Mouse (Mus musculus): ENCODE data around the gene Cd300a. TPM values are rescaled to one million over a fixed set of nuclear protein-coding genes. Genes with fewer than 3 reads are reported as not detected.

Gene Cd300a
- polyA plus RNA-seq (2015; fragmentation: Nextera tagmentation; extraction: Ambion mirVana): 1.2 and 2.8 TPM in 2 replicates

DNA sequence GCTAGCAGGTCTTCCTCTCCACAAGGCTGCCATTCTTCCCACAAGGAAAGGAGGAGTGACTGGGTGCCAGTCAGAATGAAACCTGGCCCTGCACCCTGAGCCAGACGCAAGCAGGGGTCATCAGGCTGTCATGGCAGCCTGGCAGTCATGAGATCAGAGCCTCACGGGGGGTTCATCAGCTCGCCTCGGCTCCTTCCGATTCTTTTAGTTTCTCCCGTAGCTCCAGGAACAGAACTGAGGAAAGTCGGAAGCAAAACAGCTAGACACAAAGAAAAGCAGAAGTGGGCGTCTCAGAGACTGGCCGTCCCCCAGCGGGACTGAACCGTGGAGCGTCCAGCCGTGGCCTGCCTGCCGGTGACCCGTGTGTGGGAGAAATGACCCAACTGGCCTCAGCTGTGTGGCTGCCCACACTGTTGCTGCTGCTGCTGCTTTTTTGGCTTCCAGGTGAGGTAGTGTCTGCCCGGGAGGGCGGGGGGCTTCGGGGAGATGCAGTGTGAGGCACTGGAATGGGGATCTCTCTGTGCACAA, at the start of gene Cd300a:
Gene Cd300a, plus strand, starts transcription at position 51 of the 528 bp plus-strand sequence.
- H3K4me1 ChIP-seq (replicated peaks): no peaks in the 10 kb centered on the region
- H3K4me3 ChIP-seq: no peak within 1 kb of the TSS
- no peaks in the 10 kb centered on the region for H3K9me3 ChIP-seq
- no peak within 1 kb of the TSS for H3K9ac ChIP-seq
- no peaks in the 10 kb centered on the region for H3K36me3 ChIP-seq
- no peak within 1 kb of the TSS for H3K27ac ChIP-seq (replicated peaks)
- no peaks in the 10 kb centered on the region; the same call in 1 of the 2 replicates for H3K27me3 ChIP-seq
- no peak within 1 kb of the TSS for H3K4me2 ChIP-seq
- 75% methylated on average over 18 of the region's 18 CpGs for WGBS
- ATAC-seq (ENCODE audit: low read depth): no peak

DNA sequence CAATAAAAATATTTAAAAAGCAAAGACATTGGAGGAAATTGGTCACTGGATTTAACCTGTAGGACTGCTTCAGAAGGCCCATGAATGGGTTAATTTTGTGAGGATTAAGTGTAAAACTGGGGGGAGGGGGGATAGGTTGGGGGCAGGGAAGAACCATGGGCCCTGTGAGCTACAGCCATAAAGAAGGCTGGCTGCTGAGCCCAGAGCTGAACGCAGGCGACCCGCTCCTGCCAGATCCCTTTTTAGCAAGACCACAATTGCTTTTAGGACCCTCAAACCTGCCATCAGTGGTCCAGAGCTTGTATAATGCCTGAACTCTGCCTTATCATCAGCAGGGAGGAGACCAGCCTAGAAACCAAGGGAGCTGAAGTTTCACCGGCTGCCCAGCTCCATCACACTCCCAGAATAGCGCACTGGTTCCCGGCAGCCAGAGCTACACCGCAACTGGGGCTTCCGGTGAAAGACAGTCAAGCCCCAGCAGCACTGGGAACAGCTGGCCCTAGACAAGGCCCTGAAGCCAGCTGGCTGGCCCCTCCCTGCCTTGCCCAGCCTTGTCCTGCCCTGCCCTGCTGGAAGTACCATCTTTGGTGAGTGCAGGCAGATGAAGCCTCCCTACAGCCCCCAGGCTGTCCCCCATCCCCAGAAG, 45.9 kb upstream of the Cd300a start:
- peak; percentile 67; the same call in 1 of the 2 replicates for ATAC-seq (ENCODE audit: low read depth)
- Histone ChIP-seq H3K27me3 (peaks cover 4% of the 10 kb centered on the region), H3K27ac (replicated peaks) (peak overlapping the region; percentile 38), H3K4me3 (no peak overlapping the region), H3K4me1 (replicated peaks) (peaks cover 9% of the 10 kb centered on the region), H3K36me3 (no peaks in the 10 kb centered on the region), H3K4me2 (no peak overlapping the region), H3K9me3 (peaks cover 6% of the 10 kb centered on the region; the same call in 1 of the 2 replicates), H3K9ac (0 out of 2 replicates have a peak overlapping the region, but pooled peaks have one; percentile 34)
- WGBS: 4% methylated on average over 8 of the region's 8 CpGs

DNA sequence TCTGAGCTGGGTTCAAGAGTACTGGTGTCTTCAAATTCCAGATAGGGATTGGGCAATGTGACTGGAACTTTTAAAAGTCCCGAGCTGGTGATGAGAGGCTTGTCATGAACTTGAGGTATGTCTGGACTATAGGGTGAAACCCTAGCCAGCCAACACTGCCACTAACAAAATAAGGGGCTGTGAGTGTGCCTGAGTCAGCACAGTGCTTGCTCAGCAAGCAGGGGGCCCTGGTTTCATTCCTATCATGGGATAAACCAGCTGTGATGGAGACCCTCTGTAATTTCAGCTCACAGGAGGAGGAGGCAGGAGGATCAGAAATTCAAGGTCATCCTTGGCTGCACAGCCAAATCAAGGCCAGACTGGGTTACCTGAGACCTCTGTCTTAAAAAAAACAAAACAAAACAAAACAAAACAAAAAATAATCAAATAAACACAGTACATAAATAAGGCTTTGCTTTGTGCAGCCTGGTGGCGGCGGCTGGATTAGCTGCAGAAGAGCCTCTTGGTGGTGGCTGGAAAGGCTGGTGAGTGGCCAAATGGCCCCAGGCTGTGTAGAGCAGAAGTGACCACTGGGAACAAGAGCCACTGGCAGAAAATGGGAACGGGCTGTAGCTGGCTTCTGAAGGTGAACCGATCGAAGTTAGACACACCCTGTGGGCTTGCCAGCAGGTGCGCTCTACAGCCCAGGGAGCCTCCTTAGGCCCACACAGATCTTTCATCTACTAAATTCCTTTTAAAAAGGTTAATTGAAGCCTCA, 45.2 kb upstream of the Cd300a start:
- Histone ChIP-seq H3K4me1 (replicated peaks) (peaks cover 9% of the 10 kb centered on the region), H3K27me3 (peaks cover 11% of the 10 kb centered on the region), H3K9me3 (peaks cover 6% of the 10 kb centered on the region; the same call in 1 of the 2 replicates), H3K4me2 (no peak overlapping the region), H3K9ac (0 out of 2 replicates have a peak overlapping the region, but pooled peaks have one; percentile 34), H3K36me3 (no peaks in the 10 kb centered on the region), H3K27ac (replicated peaks) (peak overlapping the region; percentile 38), H3K4me3 (no peak overlapping the region)
- 70% methylated on average over 7 of the region's 7 CpGs for WGBS
- ATAC-seq (ENCODE audit: low read depth): no peak

DNA sequence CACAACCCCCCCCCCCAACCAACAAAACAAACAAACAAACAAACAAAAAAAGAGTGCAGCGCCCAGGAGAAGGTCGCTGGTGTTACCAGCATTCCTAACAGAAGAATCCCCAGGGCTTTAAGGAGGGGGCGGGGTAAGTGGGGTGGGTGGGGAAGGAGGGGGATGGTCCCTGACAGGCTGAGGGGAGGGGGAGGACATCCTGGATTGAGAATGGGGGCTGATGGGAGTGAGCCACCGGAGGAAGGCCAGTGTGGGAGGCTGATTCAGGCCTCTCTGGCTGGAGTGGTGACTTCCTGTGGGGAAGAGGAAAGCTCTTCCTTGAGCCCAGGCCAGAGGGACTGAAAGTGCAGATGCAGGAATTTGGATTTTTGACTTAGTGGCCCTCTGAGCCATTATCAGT, 43.5 kb upstream of the Cd300a start:
- Histone ChIP-seq H3K4me2 (no peak overlapping the region), H3K27me3 (peaks cover 28% of the 10 kb centered on the region), H3K9me3 (peaks cover 4% of the 10 kb centered on the region; the same call in 1 of the 2 replicates), H3K4me1 (replicated peaks) (peaks cover 25% of the 10 kb centered on the region), H3K27ac (replicated peaks) (no peak overlapping the region), H3K9ac (no peak overlapping the region), H3K36me3 (no peaks in the 10 kb centered on the region), H3K4me3 (no peak overlapping the region)
- WGBS: 75% methylated on average over 4 of the region's 4 CpGs
- ATAC-seq (ENCODE audit: low read depth): no peak

GRCm38 (mm10) chr11:114847008-114847407, 42.8 kb upstream of the Cd300a start:
- no peaks in the 10 kb centered on the region for H3K9me3 ChIP-seq

GRCm38 (mm10) chr11:114849572-114849971, 40.3 kb upstream of the Cd300a start:
- Histone ChIP-seq H3K9ac (no peak overlapping the region), H3K27ac (replicated peaks) (no peak overlapping the region), H3K9me3 (no peaks in the 10 kb centered on the region), H3K36me3 (no peaks in the 10 kb centered on the region), H3K4me2 (no peak overlapping the region), H3K27me3 (peaks cover 60% of the 10 kb centered on the region), H3K4me1 (replicated peaks) (peaks cover 34% of the 10 kb centered on the region), H3K4me3 (no peak overlapping the region)
- no peak for ATAC-seq (ENCODE audit: low read depth)
- WGBS: 5% methylated on average over 2 of the region's 2 CpGs

More at GRCm38 (mm10) chr11:114847008-114847407, 42.8 kb upstream of the Cd300a start:
- H3K9ac ChIP-seq: no peak overlapping the region
- WGBS: 87% methylated on average over 5 of the region's 5 CpGs
- no peak overlapping the region for H3K27ac ChIP-seq (replicated peaks)
- no peak for ATAC-seq (ENCODE audit: low read depth)
- peaks cover 32% of the 10 kb centered on the region for H3K4me1 ChIP-seq (replicated peaks)
- no peaks in the 10 kb centered on the region for H3K36me3 ChIP-seq
- H3K4me3 ChIP-seq: no peak overlapping the region
- H3K4me2 ChIP-seq: no peak overlapping the region
- H3K27me3 ChIP-seq: peaks cover 35% of the 10 kb centered on the region

- ATAC-seq (ENCODE audit: low read depth): no peak
- Histone ChIP-seq H3K4me2 (peak overlapping the region; percentile 98), H3K4me3 (peak overlapping the region; percentile 59), H3K9me3 (no peaks in the 10 kb centered on the region), H3K27me3 (peaks cover 65% of the 10 kb centered on the region), H3K9ac (no peak overlapping the region), H3K27ac (replicated peaks) (no peak overlapping the region), H3K4me1 (replicated peaks) (peaks cover 34% of the 10 kb centered on the region), H3K36me3 (no peaks in the 10 kb centered on the region)
- 15% methylated on average over 5 of the region's 5 CpGs for WGBS
These were observed 39.8 kb upstream of the Cd300a start for GRCm38 (mm10) chr11:114850066-114850451.

GRCm38 (mm10) chr11:114850452-114851268, 39.2 kb upstream of the Cd300a start, which contains the start of gene Gprc5c:
Gene Gprc5c, plus strand, starts transcription at chr11:114851152.
- peaks cover 34% of the 10 kb centered on the region for H3K4me1 ChIP-seq (replicated peaks)
- H3K27me3 ChIP-seq: peaks cover 66% of the 10 kb centered on the region
- WGBS: under 1% methylated on average over 33 of the region's 43 CpGs
- peak within 1 kb of the TSS; percentile 59 for H3K4me3 ChIP-seq
- ATAC-seq (ENCODE audit: low read depth): peak; percentile 40; the same call in 1 of the 2 replicates
- H3K4me2 ChIP-seq: peak within 1 kb of the TSS; percentile 98
- H3K9ac ChIP-seq: peak within 1 kb of the TSS; percentile 72
- no peaks in the 10 kb centered on the region for H3K9me3 ChIP-seq
- no peaks in the 10 kb centered on the region for H3K36me3 ChIP-seq
- H3K27ac ChIP-seq (replicated peaks): peak within 1 kb of the TSS; percentile 62

GRCm38 (mm10) chr11:114851269-114851607, 38.6 kb upstream of the Cd300a start:
- Histone ChIP-seq H3K27ac (replicated peaks) (peak overlapping the region; percentile 62), H3K36me3 (no peaks in the 10 kb centered on the region), H3K9ac (peak overlapping the region; percentile 72), H3K9me3 (no peaks in the 10 kb centered on the region), H3K4me3 (peak overlapping the region; percentile 59), H3K4me1 (replicated peaks) (peaks cover 34% of the 10 kb centered on the region), H3K4me2 (peak overlapping the region; percentile 98), H3K27me3 (peaks cover 66% of the 10 kb centered on the region)
- peak; percentile 16; the same call in 1 of the 2 replicates for ATAC-seq (ENCODE audit: low read depth)
- WGBS: under 1% methylated on average over 27 of the region's 27 CpGs

DNA sequence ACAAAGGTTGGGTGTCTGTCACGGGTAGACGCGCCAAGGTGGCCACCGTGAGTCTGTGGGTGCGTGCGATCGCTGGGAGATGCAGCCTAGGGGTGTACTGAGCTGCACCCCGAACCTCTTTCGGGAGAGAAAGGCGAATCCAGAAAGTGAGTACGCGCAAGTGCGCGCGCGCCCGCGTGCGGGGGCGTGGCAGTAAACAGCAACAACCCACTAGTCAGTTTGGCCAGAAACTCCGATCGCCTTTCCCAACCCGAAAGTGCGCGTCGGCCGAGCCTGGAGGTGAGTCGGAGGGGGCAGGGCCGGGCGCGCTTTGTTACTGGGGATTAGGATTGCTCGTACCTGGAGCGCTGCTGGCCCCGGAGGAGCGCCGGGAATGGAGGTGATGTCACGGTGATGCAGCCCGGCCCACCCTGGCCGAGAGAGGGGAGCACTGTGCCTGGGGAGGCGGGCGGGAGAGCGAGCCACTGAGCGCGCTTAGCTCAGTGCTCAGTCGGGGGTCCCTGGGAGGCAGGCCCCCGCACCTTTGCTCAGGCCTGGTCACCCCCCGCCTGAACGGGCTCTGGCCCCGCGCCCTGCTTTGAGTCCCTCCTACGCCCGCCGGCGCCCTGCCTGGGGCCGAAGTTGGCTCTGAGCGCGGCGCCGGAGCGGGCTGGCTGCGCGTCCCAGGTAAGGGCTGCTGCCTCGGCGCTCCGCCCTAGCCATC, 38.1 kb upstream of the Cd300a start:
- no peaks in the 10 kb centered on the region for H3K9me3 ChIP-seq
- ATAC-seq (ENCODE audit: low read depth): peak; percentile 75
- H3K27ac ChIP-seq (replicated peaks): peak overlapping the region; percentile 62
- H3K4me1 ChIP-seq (replicated peaks): peaks cover 34% of the 10 kb centered on the region
- peaks cover 66% of the 10 kb centered on the region for H3K27me3 ChIP-seq
- no peaks in the 10 kb centered on the region for H3K36me3 ChIP-seq
- H3K4me3 ChIP-seq: peak overlapping the region; percentile 59
- peak overlapping the region; percentile 98 for H3K4me2 ChIP-seq
- under 1% methylated on average over 52 of the region's 65 CpGs for WGBS
- peak overlapping the region; percentile 72 for H3K9ac ChIP-seq
